Mouse (Mus musculus) small intestine, adult 2 months (tissue): ENCODE results near the gene Prkci.

Experiments used
- CTCF ChIP-seq: fragments of 200-500 bp; IDR thresholded peaks from 2 replicates; pipeline ENCODE4 v1.5.1; 2012; ENCODE audit warnings: low read depth, mild to moderate bottlenecking, control low read depth, inconsistent platforms, low read length, moderate library complexity, mixed read lengths; ENCODE audit not compliant: insufficient replicate concordance, insufficient read length; ENCODE audit errors: extremely low read depth
- POLR2A ChIP-seq: fragments of 200-500 bp; IDR thresholded peaks from 2 replicates; pipeline ENCODE4 v1.6.1; 2012; ENCODE audit warnings: low read depth, mild to moderate bottlenecking, control low read depth, inconsistent platforms, low read length, moderate library complexity

DNA sequence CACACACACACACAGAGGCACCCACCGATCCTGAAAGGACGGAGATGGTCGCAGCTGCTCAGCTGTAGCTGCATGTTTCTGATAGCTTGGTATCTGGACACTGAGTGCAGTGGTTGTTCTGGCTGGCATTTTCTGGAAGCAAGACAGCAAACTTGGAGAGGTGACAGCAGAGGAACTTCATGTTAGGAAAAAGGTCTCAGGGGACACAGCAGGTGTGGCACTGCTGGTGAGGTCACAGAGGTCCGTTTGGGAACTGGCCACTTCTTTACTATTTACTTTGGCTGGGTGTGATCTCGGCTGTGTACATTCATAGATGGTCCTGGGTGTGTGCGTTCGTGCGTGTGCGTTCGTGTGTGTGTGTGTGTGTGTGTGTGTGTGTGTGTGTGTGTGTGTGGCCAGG lies 83.9 kb downstream of the Prkci start:
- TF ChIP-seq CTCF (no peak), POLR2A (no peak)
